Mouse (Mus musculus) megakaryocyte, embryonic 14.5 days (primary cell): Measurements from ENCODE around the gene Kctd11.

ENCODE experiments used
- FLI1 ChIP-seq: IDR thresholded peaks from 2 replicates; pipeline ENCODE4 v1.6.1; 2012; ENCODE audit warnings: low read length, inconsistent platforms, mixed read lengths
- GATA1 ChIP-seq: IDR thresholded peaks from 3 replicates; pipeline ENCODE4 v1.6.1; 2012; ENCODE audit warnings: mixed read lengths, low read length, inconsistent platforms, borderline replicate concordance

GRCm38 (mm10) chr11:69904311-69904710 is 23.1 kb upstream of the Kctd11 start:
- no peak for TF ChIP-seq GATA1
- TF ChIP-seq FLI1, result no peak
